Mouse (Mus musculus) CH12.LX (cell line): ENCODE data around the gene Gpr146. TPM values are rescaled to one million over a fixed set of nuclear protein-coding genes. Genes with fewer than 3 reads are reported as not detected.

ENCODE experiments used
- DNase-seq: peaks from one replicate; pipeline ENCODE4 v3.0.0-alpha.2; 2013; ENCODE audit errors: extremely low read depth
- H3K27ac ChIP-seq: 2 replicates; pipeline ENCODE4 v1.5.1; 2012; ENCODE audit warnings: low read depth, mild to moderate bottlenecking, control low read depth, moderate library complexity; ENCODE audit not compliant: insufficient read depth
- H3K27me3 ChIP-seq: replicated peaks from 2 replicates; pipeline ENCODE3; 2012; ENCODE audit warnings: inconsistent platforms
- H3K36me3 ChIP-seq, 2 experiments: replicated peaks in 1 of 2; 2 replicates each; pipeline versions ENCODE3 to v1.6.1; 2012; ENCODE audit warnings: inconsistent platforms in 1 of 2, low read length in 1 of 2, mild to moderate bottlenecking in 1 of 2, mixed read lengths in 1 of 2, moderate library complexity in 1 of 2; ENCODE audit not compliant: control insufficient read depth in 1 of 2, insufficient read depth in 1 of 2
- H3K4me1 ChIP-seq, 2 experiments: 2 replicates each; pipeline ENCODE4 v1.6.1; 2012; ENCODE audit warnings: inconsistent platforms in 1 of 2, moderate library complexity in 1 of 2; ENCODE audit not compliant: insufficient read depth in 2 of 2, control insufficient read depth in 1 of 2
- H3K4me2 ChIP-seq: 2 replicates; pipeline ENCODE4 v1.6.1; 2012; ENCODE audit warnings: low read depth, mild to moderate bottlenecking, control low read depth; ENCODE audit not compliant: poor library complexity, insufficient read depth, severe bottlenecking
- H3K4me3 ChIP-seq, 3 experiments: fragments of 150-350 bp in 1 of 3; sonication (generic) in 1 of 3; replicated peaks in 1 of 3; 2 replicates each; pipeline versions ENCODE3 to v1.5.1; 2011 to 2012; ENCODE audit warnings: low read depth in 2 of 3, low read length in 2 of 3, mild to moderate bottlenecking in 2 of 3, moderate library complexity in 2 of 3, control low read depth in 1 of 3, improper control_type of control experiment in 1 of 3, inconsistent platforms in 1 of 3, mixed read lengths in 1 of 3; ENCODE audit not compliant: poor library complexity in 1 of 3
- H3K79me2 ChIP-seq: replicated peaks from 2 replicates; pipeline ENCODE4 v1.6.1; 2012; ENCODE audit warnings: mild to moderate bottlenecking, moderate library complexity; ENCODE audit not compliant: control insufficient read depth, poor library complexity, insufficient read depth, severe bottlenecking; ENCODE audit errors: extremely low read depth
- H3K9ac ChIP-seq: 2 replicates; pipeline ENCODE4 v1.6.1; 2012; ENCODE audit warnings: low read depth, mild to moderate bottlenecking, control low read depth, moderate library complexity; ENCODE audit not compliant: insufficient read depth
- H3K9me3 ChIP-seq: replicated peaks from 2 replicates; pipeline ENCODE3; 2012; ENCODE audit warnings: low read length, inconsistent platforms, mixed read lengths
- BHLHE40 ChIP-seq: IDR thresholded peaks from 2 replicates; pipeline ENCODE4 v1.6.1; 2011; ENCODE audit warnings: mild to moderate bottlenecking, low read depth, low read length, improper control_type of control experiment
- CHD1 ChIP-seq: IDR thresholded peaks from 2 replicates; pipeline ENCODE4 v1.6.1; 2012; ENCODE audit warnings: low read depth, low read length, improper control_type of control experiment, inconsistent platforms
- CHD2 ChIP-seq: IDR thresholded peaks from 2 replicates; pipeline ENCODE4 v1.6.1; 2011; ENCODE audit warnings: low read length, improper control_type of control experiment
- CTCF ChIP-seq, 2 experiments: IDR thresholded peaks in 1 of 2; conservative IDR thresholded peaks in 1 of 2; 2 replicates each; pipeline ENCODE4 v1.5.1; 2011 to 2012; ENCODE audit warnings: low read depth in 2 of 2, low read length in 2 of 2, improper control_type of control experiment in 1 of 2, inconsistent platforms in 1 of 2, mild to moderate bottlenecking in 1 of 2, moderate library complexity in 1 of 2
- E2F4 ChIP-seq: IDR thresholded peaks from 2 replicates; pipeline ENCODE4 v1.6.1; 2011; ENCODE audit warnings: low read depth, low read length, improper control_type of control experiment; ENCODE audit not compliant: insufficient replicate concordance
- ELF1 ChIP-seq: IDR thresholded peaks from 2 replicates; pipeline ENCODE4 v1.6.1; 2014; ENCODE audit warnings: low read depth, mild to moderate bottlenecking, inconsistent platforms, low read length, improper control_type of control experiment
- EP300 ChIP-seq: IDR thresholded peaks from 2 replicates; pipeline ENCODE4 v1.6.1; 2011; ENCODE audit warnings: low read length, improper control_type of control experiment
- HCFC1 ChIP-seq: IDR thresholded peaks from 2 replicates; pipeline ENCODE4 v1.6.1; 2012; ENCODE audit warnings: low read depth, mild to moderate bottlenecking, inconsistent platforms, low read length, improper control_type of control experiment
- JUN ChIP-seq: IDR thresholded peaks from 2 replicates; pipeline ENCODE4 v1.6.1; 2011; ENCODE audit warnings: low read depth, mild to moderate bottlenecking, low read length, improper control_type of control experiment, moderate library complexity; ENCODE audit not compliant: insufficient read depth
- JUND ChIP-seq: conservative IDR thresholded peaks from 2 replicates; pipeline ENCODE4 v1.6.1; 2011; ENCODE audit warnings: low read depth, low read length, improper control_type of control experiment
- KAT2A ChIP-seq: IDR thresholded peaks from 2 replicates; pipeline ENCODE4 v1.6.1; 2012; ENCODE audit warnings: low read length, improper control_type of control experiment, inconsistent platforms; ENCODE audit not compliant: insufficient replicate concordance
- MAFK ChIP-seq: IDR thresholded peaks from 2 replicates; pipeline ENCODE4 v1.6.1; 2011; ENCODE audit warnings: low read length, improper control_type of control experiment; ENCODE audit not compliant: insufficient replicate concordance
- MAX ChIP-seq: IDR thresholded peaks from 2 replicates; pipeline ENCODE4 v1.6.1; 2011; ENCODE audit warnings: low read length, improper control_type of control experiment
- MEF2A ChIP-seq: IDR thresholded peaks from 2 replicates; pipeline ENCODE4 v1.6.1; 2014; ENCODE audit warnings: low read depth, mild to moderate bottlenecking, inconsistent platforms, low read length, improper control_type of control experiment, borderline replicate concordance
- MXI1 ChIP-seq: IDR thresholded peaks from 2 replicates; pipeline ENCODE4 v1.6.1; 2011; ENCODE audit warnings: mild to moderate bottlenecking, low read depth, low read length, improper control_type of control experiment
- MYC ChIP-seq: IDR thresholded peaks from 2 replicates; pipeline ENCODE4 v1.6.1; 2011; ENCODE audit warnings: low read depth, mild to moderate bottlenecking, improper control_type of control experiment, low read length
- NELFE ChIP-seq: IDR thresholded peaks from 2 replicates; pipeline ENCODE4 v1.6.1; 2011; ENCODE audit warnings: low read depth, low read length, improper control_type of control experiment
- NRF1 ChIP-seq: IDR thresholded peaks from 2 replicates; pipeline ENCODE4 v1.6.1; 2014; ENCODE audit warnings: low read depth, mild to moderate bottlenecking, inconsistent platforms, low read length, improper control_type of control experiment, moderate library complexity
- PAX5 ChIP-seq: IDR thresholded peaks from 2 replicates; pipeline ENCODE4 v1.6.1; 2012; ENCODE audit warnings: low read length, inconsistent platforms, mixed read lengths
- POLR2A ChIP-seq: IDR thresholded peaks from 2 replicates; pipeline ENCODE4 v1.6.1; 2011; ENCODE audit warnings: low read depth, mild to moderate bottlenecking, improper control_type of control experiment, low read length
- RAD21 ChIP-seq: IDR thresholded peaks from 2 replicates; pipeline ENCODE4 v1.6.1; 2011; ENCODE audit warnings: low read depth, mild to moderate bottlenecking, low read length, improper control_type of control experiment, moderate library complexity
- RCOR1 ChIP-seq: conservative IDR thresholded peaks from 2 replicates; pipeline ENCODE4 v1.6.1; 2012; ENCODE audit warnings: low read depth, mild to moderate bottlenecking, inconsistent platforms, low read length, improper control_type of control experiment
- SIN3A ChIP-seq: IDR thresholded peaks from 2 replicates; pipeline ENCODE4 v1.6.1; 2012; ENCODE audit warnings: low read length, improper control_type of control experiment, inconsistent platforms
- TBP ChIP-seq: conservative IDR thresholded peaks from 2 replicates; pipeline ENCODE4 v1.6.1; 2011; ENCODE audit warnings: low read depth, low read length, improper control_type of control experiment
- TCF12 ChIP-seq: IDR thresholded peaks from 2 replicates; pipeline ENCODE4 v1.6.1; 2014; ENCODE audit warnings: low read depth, mild to moderate bottlenecking, inconsistent platforms, low read length, improper control_type of control experiment
- USF1 ChIP-seq: IDR thresholded peaks from 2 replicates; pipeline ENCODE4 v1.6.1; 2014; ENCODE audit warnings: low read depth, mild to moderate bottlenecking, inconsistent platforms, low read length, improper control_type of control experiment
- USF2 ChIP-seq: conservative IDR thresholded peaks from 2 replicates; pipeline ENCODE4 v1.6.1; 2011; ENCODE audit warnings: low read depth, low read length, improper control_type of control experiment
- ZC3H11A ChIP-seq: IDR thresholded peaks from 2 replicates; pipeline ENCODE4 v1.6.1; 2012; ENCODE audit warnings: low read depth, mild to moderate bottlenecking, inconsistent platforms, low read length, improper control_type of control experiment
- ZKSCAN1 ChIP-seq: IDR thresholded peaks from 2 replicates; pipeline ENCODE4 v1.6.1; 2012; ENCODE audit warnings: low read depth, inconsistent platforms, low read length, improper control_type of control experiment, borderline replicate concordance
- ZNF384 ChIP-seq: IDR thresholded peaks from 2 replicates; pipeline ENCODE4 v1.6.1; 2012; ENCODE audit warnings: low read depth, low read length, improper control_type of control experiment, inconsistent platforms
- dilution Hi-C: fragments of 300-500 bp; cut with MboI; formaldehyde crosslinking; loops from 2 replicates; pipeline ENCODE4 v1.14.3; 2020; ENCODE audit warnings: low sequenced_read_pairs; ENCODE audit not compliant: extremely low pct_unique_long_range_greater_than_20kb, extremely low pct_ligation_motif_present
- in situ Hi-C: fragments of 300-500 bp; cut with MboI; formaldehyde crosslinking; loops from 3 replicates; pipeline ENCODE4 v1.14.3; 2019; ENCODE audit warnings: low sequenced_read_pairs, low pct_ligation_motif_present, low pct_unique_long_range_greater_than_20kb, mixed read lengths
- polyA plus RNA-seq: library from polyadenylated mRNA; unstranded; fragments of >175 nt; gene quantifications from 2 replicates; pipeline ENCODE4 v1.2.1, GENCODE M21; 2012; ENCODE audit warnings: low read depth; ENCODE audit not compliant: insufficient read length
- total RNA-seq, 2 experiments: library from RNA; depleted of rRNA; stranded (reverse); fragments of 300-350 nt in 1 of 2; fragments of >200 nt in 1 of 2; gene quantifications; 2 replicates each; pipeline ENCODE4 v1.2.3; 2012 to 2014

The Gpr146 gene
- total and polyA plus RNA-seq, 3 experiments, result 0.13 TPM; not detected in 2

- in situ Hi-C loops (no loop called here), dilution Hi-C loops (no loop called here)
- no peaks in the 10 kb centered on the region for H3K79me2 ChIP-seq
- H3K4me1 ChIP-seq, result peaks cover 10 to 59% of the 10 kb centered on the region in 2 experiments; a peak in 3 of 4 replicates
- DNase-seq, result no peak
- H3K4me2 ChIP-seq, result no peak overlapping the region
- peaks cover 0 to 46% of the 10 kb centered on the region in 2 experiments for H3K36me3 ChIP-seq
- no peaks in the 10 kb centered on the region for H3K9me3 ChIP-seq
- no peak overlapping the region for H3K27ac ChIP-seq
- TF ChIP-seq NRF1 (no peak), RCOR1 (no peak), EP300 (no peak), MAX (no peak), CHD2 (no peak), USF2 (no peak), ELF1 (no peak), KAT2A (no peak), NELFE (no peak), TCF12 (no peak), USF1 (no peak), PAX5 (no peak), BHLHE40 (no peak), TBP (no peak), CHD1 (no peak), ZC3H11A (no peak), MYC (no peak), RAD21 (no peak), MXI1 (no peak), MEF2A (no peak)
- no peak overlapping the region for H3K4me3 ChIP-seq
- H3K9ac ChIP-seq, result no peak overlapping the region
- H3K27me3 ChIP-seq, result no peaks in the 10 kb centered on the region
Observed at GRCm38 (mm10) chr5:139392219-139393196, 15.0 kb downstream of the Gpr146 start.

GRCm38 (mm10) chr5:139393197-139393588 is 15.7 kb downstream of the Gpr146 start:
- Histone ChIP-seq H3K4me2 (no peak overlapping the region), H3K4me3 (no peak overlapping the region), H3K36me3 (peaks cover 0 to 41% of the 10 kb centered on the region in 2 experiments), H3K9me3 (no peaks in the 10 kb centered on the region), H3K79me2 (no peaks in the 10 kb centered on the region), H3K27me3 (no peaks in the 10 kb centered on the region), H3K27ac (no peak overlapping the region), H3K4me1 (peaks cover 16 to 59% of the 10 kb centered on the region in 2 experiments), H3K9ac (no peak overlapping the region)
- dilution Hi-C loops, result no loop called here
- DNase-seq, result no peak
- in situ Hi-C loops, result no loop called here
- TF ChIP-seq E2F4 (no peak), HCFC1 (no peak), EP300 (no peak), POLR2A (no peak), ZNF384 (no peak), CTCF (conservative IDR thresholded peaks at IDR 0.05 in 1 of 2, IDR thresholded peaks at IDR 0.05 in 1 of 2; ENCODE audit: low read depth in 2 of 2, low read length in 2 of 2) (no peak), ZC3H11A (no peak), CHD2 (no peak), PAX5 (no peak), MAX (no peak), TBP (no peak), NRF1 (no peak), JUN (no peak), RCOR1 (no peak), ZKSCAN1 (no peak), JUND (no peak), MAFK (no peak), SIN3A (no peak)
